Mouse (Mus musculus) sigmoid colon, adult 10 weeks (tissue): ENCODE results near the gene S100a5. TPM values are rescaled to one million over a fixed set of nuclear protein-coding genes. Genes with fewer than 3 reads are reported as not detected.

Experiments
- polyA plus RNA-seq: library from polyadenylated mRNA; stranded (reverse); fragments of 350-450 nt; fragmentation: Illumina TruSeq; extraction: RNeasy Lipid Tissue Mini Kit (QIAGEN cat#74804); gene quantifications from one replicate; pipeline ENCODE4 v1.2.3, GENCODE M21; 2014; ENCODE audit warnings: low read depth, low replicate concordance

The S100a5 gene
- polyA plus RNA-seq: not detected

GRCm38 (mm10) chr3:90608223-90608622 lies at the start of gene S100a5:
Gene S100a5 (plus strand): TSS chr3:90608523.

GRCm38 (mm10) chr3:90560008-90560628 lies 48.2 kb upstream of the S100a5 start, which contains the start of gene S100a3:
Gene S100a3 (plus strand): TSS chr3:90560578.

GRCm38 (mm10) chr3:90589947-90590346 lies 18.4 kb upstream of the S100a5 start, which contains the start of gene S100a2:
Gene S100a2 (plus strand): TSS chr3:90590247.

DNA sequence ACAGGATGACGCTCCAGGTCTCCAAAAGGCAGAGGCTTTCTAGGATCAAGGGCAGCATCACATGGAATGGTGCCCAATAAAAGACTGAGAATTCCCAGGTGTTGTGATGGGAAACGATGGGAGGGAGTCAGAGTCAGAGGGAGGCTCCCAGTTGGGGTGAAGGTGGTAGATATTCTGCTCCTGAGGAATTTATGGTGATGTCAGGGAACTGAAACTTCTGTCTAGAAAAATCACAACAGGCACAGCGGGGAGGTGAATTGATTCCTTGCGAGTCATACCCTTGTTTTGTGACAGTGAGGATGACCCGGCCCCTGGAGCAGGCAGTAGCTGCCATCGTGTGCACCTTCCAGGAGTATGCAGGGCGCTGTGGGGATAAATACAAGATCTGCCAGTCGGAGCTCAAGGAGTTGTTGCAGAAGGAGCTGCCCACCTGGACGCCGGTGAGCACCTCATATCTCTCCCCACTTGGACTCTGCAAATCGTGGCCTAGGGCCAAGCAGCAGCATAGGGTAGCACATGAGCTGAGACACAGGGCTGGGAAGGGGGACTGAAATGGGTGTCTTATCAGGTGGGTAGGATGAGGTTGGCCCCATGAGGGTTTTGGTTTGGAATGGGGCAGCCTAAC lies 6.7 kb upstream of the S100a5 start, which contains the start of gene Gm42674:
Gene Gm42674 (plus strand): TSS at position 419 of the 625 bp plus-strand sequence.

DNA sequence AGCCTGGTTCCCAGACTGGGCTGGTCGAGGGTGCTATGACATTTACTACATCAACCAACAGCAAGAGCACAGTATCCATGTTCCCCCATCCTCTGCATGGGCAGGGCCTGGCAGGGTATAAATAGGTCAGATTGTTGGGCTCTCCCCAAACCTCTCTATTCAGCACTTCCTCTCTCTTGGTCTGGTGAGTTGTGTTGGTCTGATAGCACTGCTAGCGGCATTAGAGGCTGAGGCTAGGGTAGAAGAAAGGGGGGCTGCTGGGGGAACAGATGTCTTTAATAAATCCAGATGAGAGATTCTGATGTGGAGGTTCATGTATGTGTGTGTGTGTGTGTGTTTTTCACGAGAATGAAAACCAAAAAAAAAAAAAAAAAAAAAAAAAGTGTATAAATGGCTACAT lies 4.7 kb upstream of the S100a5 start, which contains the start of gene S100a4:
Gene S100a4 (plus strand): TSS at position 149 of the 400 bp plus-strand sequence.

GRCm38 (mm10) chr3:90612728-90613291 lies 4.5 kb downstream of the S100a5 start, which contains the start of gene S100a6:
Gene S100a6 (plus strand): TSS chr3:90612882.

GRCm38 (mm10) chr3:90653717-90654116 lies 45.4 kb downstream of the S100a5 start, which contains the start of gene S100a7a:
Gene S100a7a (plus strand): TSS chr3:90654017.

Other genes with a start within 250 kb of the S100a5 start
- not detected for gene Slc27a3, start 218.6 kb upstream of the S100a5 start, polyA plus RNA-seq
- gene Ints3, start 174.9 kb upstream of the S100a5 start, polyA plus RNA-seq: 19.1 TPM
- gene Npr1, start 142.7 kb upstream of the S100a5 start, polyA plus RNA-seq: 1.4 TPM
- 48.1 TPM for gene Ilf2, start 132.4 kb upstream of the S100a5 start, polyA plus RNA-seq
- gene Snapin, start 117.5 kb upstream of the S100a5 start, polyA plus RNA-seq: 68.4 TPM
- gene Chtop, start 99.0 kb upstream of the S100a5 start, polyA plus RNA-seq: 156 TPM
- 84.9 TPM for gene S100a1, start 94.1 kb upstream of the S100a5 start, polyA plus RNA-seq
- 15.8 TPM for gene S100a13, start 94.1 kb upstream of the S100a5 start, polyA plus RNA-seq
- 53.2 TPM for gene S100a14, start 81.7 kb upstream of the S100a5 start, polyA plus RNA-seq
- gene S100a16, start 71.3 kb upstream of the S100a5 start, polyA plus RNA-seq: 96.5 TPM
- gene S100a3, start 47.9 kb upstream of the S100a5 start, polyA plus RNA-seq: not detected
- gene S100a2, start 18.3 kb upstream of the S100a5 start, polyA plus RNA-seq: not detected
- gene Gm42674, start 6.6 kb upstream of the S100a5 start, polyA plus RNA-seq: not detected
- gene S100a4, start 4.8 kb upstream of the S100a5 start, polyA plus RNA-seq: 13.6 TPM
- gene S100a6, start 4.4 kb downstream of the S100a5 start, polyA plus RNA-seq: 583 TPM
- 1.8 TPM for gene S100a7a, start 45.5 kb downstream of the S100a5 start, polyA plus RNA-seq
- 9.0 TPM for gene S100a8, start 60.5 kb downstream of the S100a5 start, polyA plus RNA-seq
- gene S100a9, start 87.2 kb downstream of the S100a5 start, polyA plus RNA-seq: 2.4 TPM
- not detected for gene Pglyrp4, start 118.4 kb downstream of the S100a5 start, polyA plus RNA-seq
- gene Gm5849, start 169.4 kb downstream of the S100a5 start, polyA plus RNA-seq: not detected